Mouse (Mus musculus) CH12.LX (cell line): ENCODE results near the gene Fam168a.

Experiments
- CHD1 ChIP-seq: IDR thresholded peaks from 2 replicates; pipeline ENCODE4 v1.6.1; 2012; ENCODE audit warnings: low read depth, low read length, improper control_type of control experiment, inconsistent platforms
- CHD2 ChIP-seq: IDR thresholded peaks from 2 replicates; pipeline ENCODE4 v1.6.1; 2011; ENCODE audit warnings: low read length, improper control_type of control experiment
- CTCF ChIP-seq, 2 experiments: IDR thresholded peaks in 1 of 2; conservative IDR thresholded peaks in 1 of 2; 2 replicates each; pipeline ENCODE4 v1.5.1; 2011 to 2012; ENCODE audit warnings: low read depth in 2 of 2, low read length in 2 of 2, improper control_type of control experiment in 1 of 2, inconsistent platforms in 1 of 2, mild to moderate bottlenecking in 1 of 2, moderate library complexity in 1 of 2
- E2F4 ChIP-seq: IDR thresholded peaks from 2 replicates; pipeline ENCODE4 v1.6.1; 2011; ENCODE audit warnings: low read depth, low read length, improper control_type of control experiment; ENCODE audit not compliant: insufficient replicate concordance
- ELF1 ChIP-seq: IDR thresholded peaks from 2 replicates; pipeline ENCODE4 v1.6.1; 2014; ENCODE audit warnings: low read depth, mild to moderate bottlenecking, inconsistent platforms, low read length, improper control_type of control experiment
- EP300 ChIP-seq: IDR thresholded peaks from 2 replicates; pipeline ENCODE4 v1.6.1; 2011; ENCODE audit warnings: low read length, improper control_type of control experiment
- GABPA ChIP-seq: IDR thresholded peaks from 2 replicates; pipeline ENCODE4 v1.6.1; 2012; ENCODE audit warnings: low read depth, low read length, improper control_type of control experiment, inconsistent platforms; ENCODE audit not compliant: insufficient replicate concordance
- MAFK ChIP-seq: IDR thresholded peaks from 2 replicates; pipeline ENCODE4 v1.6.1; 2011; ENCODE audit warnings: low read length, improper control_type of control experiment; ENCODE audit not compliant: insufficient replicate concordance
- MAX ChIP-seq: IDR thresholded peaks from 2 replicates; pipeline ENCODE4 v1.6.1; 2011; ENCODE audit warnings: low read length, improper control_type of control experiment
- POLR2A ChIP-seq: IDR thresholded peaks from 2 replicates; pipeline ENCODE4 v1.6.1; 2011; ENCODE audit warnings: low read depth, mild to moderate bottlenecking, improper control_type of control experiment, low read length
- POLR2AphosphoS2 ChIP-seq: IDR thresholded peaks from 2 replicates; pipeline ENCODE4 v1.6.1; 2011; ENCODE audit warnings: low read depth, low read length, improper control_type of control experiment
- SMC3 ChIP-seq: IDR thresholded peaks from 2 replicates; pipeline ENCODE4 v1.6.1; 2011; ENCODE audit warnings: low read depth, low read length, improper control_type of control experiment
- ZC3H11A ChIP-seq: IDR thresholded peaks from 2 replicates; pipeline ENCODE4 v1.6.1; 2012; ENCODE audit warnings: low read depth, mild to moderate bottlenecking, inconsistent platforms, low read length, improper control_type of control experiment
- ZNF384 ChIP-seq: IDR thresholded peaks from 2 replicates; pipeline ENCODE4 v1.6.1; 2012; ENCODE audit warnings: low read depth, low read length, improper control_type of control experiment, inconsistent platforms

GRCm38 (mm10) chr7:100824661-100825060, 118.2 kb downstream of the Fam168a start:
- TF ChIP-seq EP300: no peak
- no peak for TF ChIP-seq CTCF (conservative IDR thresholded peaks at IDR 0.05 in 1 of 2, IDR thresholded peaks at IDR 0.05 in 1 of 2; ENCODE audit: low read depth in 2 of 2, low read length in 2 of 2)
- TF ChIP-seq ELF1: no peak
- no peak for TF ChIP-seq ZNF384
- TF ChIP-seq MAFK: no peak
- TF ChIP-seq POLR2A: no peak
- TF ChIP-seq CHD2: no peak
- no peak for TF ChIP-seq MAX
- TF ChIP-seq POLR2AphosphoS2: no peak
- TF ChIP-seq E2F4: no peak
- TF ChIP-seq GABPA: no peak
- no peak for TF ChIP-seq CHD1
- TF ChIP-seq SMC3: no peak
- TF ChIP-seq ZC3H11A: no peak
